Mouse (Mus musculus) hindbrain, postnatal 0 days (tissue): ENCODE measurements at regions not wholly inside any gene's neighbourhood (a gene's known extent, or its start where the extent isn't known, plus 50 kb on each side); places are given as distances from the start of the nearest gene placed in this dataset.

Experiments
- ATAC-seq: fragments of 200-750 bp; cut with Nextera tagmentation; 2 replicates; pipeline ENCODE4 v1.8.0; 2017; ENCODE audit warnings: mild to moderate bottlenecking, moderate TSS enrichment, moderate library complexity
- DNase-seq: peaks from one replicate; pipeline ENCODE4 v3.0.0-alpha.2; 2015; ENCODE audit warnings: low spot score
- H3K27ac ChIP-seq: fragments of 300-500 bp; sonication (generic); 2 replicates; pipeline ENCODE4 v1.5.1; 2014; ENCODE audit warnings: mild to moderate bottlenecking
- H3K27me3 ChIP-seq: fragments of 300-500 bp; sonication (generic); 2 replicates; pipeline ENCODE4 v1.6.1; 2014; ENCODE audit warnings: low read length, mixed read lengths; ENCODE audit not compliant: insufficient read depth
- H3K36me3 ChIP-seq: fragments of 300-500 bp; sonication (generic); 2 replicates; pipeline ENCODE4 v1.6.1; 2014; ENCODE audit warnings: low read length, mixed read lengths; ENCODE audit not compliant: insufficient read depth
- H3K4me1 ChIP-seq: fragments of 300-500 bp; sonication (generic); 2 replicates; pipeline ENCODE4 v1.6.1; 2014; ENCODE audit warnings: antibody characterized with exemption, low read length, mixed read lengths; ENCODE audit not compliant: insufficient read depth
- H3K4me2 ChIP-seq: fragments of 300-500 bp; sonication (generic); 2 replicates; pipeline ENCODE4 v1.6.1; 2014; ENCODE audit warnings: low read depth, mild to moderate bottlenecking, low read length, moderate library complexity, mixed read lengths
- H3K4me3 ChIP-seq: fragments of 300-500 bp; sonication (generic); 2 replicates; pipeline ENCODE4 v1.5.1; 2014; ENCODE audit warnings: low read length
- H3K9ac ChIP-seq: fragments of 300-500 bp; sonication (generic); replicated peaks from 2 replicates; pipeline ENCODE4 v1.6.1; 2014; ENCODE audit warnings: mild to moderate bottlenecking, low read length, moderate library complexity, mixed read lengths
- H3K9me3 ChIP-seq: fragments of 300-500 bp; sonication (generic); 2 replicates; pipeline ENCODE4 v1.6.1; 2016; ENCODE audit warnings: low read length, mixed read lengths
- CTCF ChIP-seq: IDR thresholded peaks from 2 replicates; pipeline ENCODE4 v1.5.1; 2016; ENCODE audit warnings: antibody characterized with exemption, control low read depth, low read depth
- WGBS: fragments of 180-500 bp; shearing (Covaris S2); extraction: QIAGEN DNeasy Blood & Tissue Kit; methylation state at CpG from one replicate; pipeline ENCODE4 v1.1.7; 2014; 5-methylcytosine and 5-hydroxymethylcytosine counted together

DNA sequence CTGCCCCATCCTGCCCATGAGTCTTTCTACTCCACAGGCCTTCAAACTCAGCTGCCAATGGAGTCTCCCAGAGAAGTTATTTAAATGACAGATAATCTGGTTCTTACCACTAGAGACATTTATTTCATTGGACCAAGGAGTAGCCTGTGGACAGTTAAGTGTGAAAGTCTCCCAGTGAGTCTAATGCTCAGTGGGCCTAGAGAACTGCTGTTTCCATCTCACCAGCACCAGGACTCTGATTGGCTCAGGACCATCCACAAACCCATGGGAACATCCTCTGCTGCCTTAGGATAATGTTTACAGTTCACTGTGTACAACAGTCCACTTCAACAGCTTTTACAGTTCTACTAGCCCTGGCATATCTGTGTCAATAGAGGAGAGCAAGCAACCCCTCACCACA, 198.6 kb upstream of the Tle3 start:
- Histone ChIP-seq H3K9ac (no peak overlapping the region), H3K36me3 (no peaks in the 10 kb centered on the region), H3K4me3 (no peak overlapping the region), H3K27ac (no peak overlapping the region), H3K9me3 (no peaks in the 10 kb centered on the region), H3K4me1 (no peaks in the 10 kb centered on the region), H3K27me3 (no peaks in the 10 kb centered on the region), H3K4me2 (no peak overlapping the region)
- ATAC-seq = no peak
- DNase-seq = no peak
- no peak for TF ChIP-seq CTCF

DNA sequence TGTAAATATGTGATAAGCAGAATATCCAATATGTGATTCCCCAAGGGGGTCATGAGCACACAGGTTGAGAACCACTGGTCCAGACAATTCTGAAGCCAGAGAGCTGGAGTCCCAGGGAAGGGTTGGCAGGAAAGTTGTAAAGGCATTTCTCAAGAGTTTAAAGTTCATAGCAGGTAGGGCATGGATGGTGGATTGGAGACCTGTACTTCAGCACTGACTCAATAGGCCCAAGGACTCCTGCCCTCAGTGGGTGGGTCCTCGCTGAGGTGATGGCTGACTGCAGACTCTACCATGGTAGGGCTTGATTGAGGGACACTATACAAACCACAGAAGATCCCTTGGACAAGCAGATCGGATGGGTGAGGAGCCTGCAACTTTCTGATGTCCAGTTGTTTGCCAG, 196.8 kb upstream of the Tle3 start:
- H3K9ac ChIP-seq = no peak overlapping the region
- H3K27me3 ChIP-seq = no peaks in the 10 kb centered on the region
- no peak overlapping the region for H3K27ac ChIP-seq
- no peaks in the 10 kb centered on the region for H3K9me3 ChIP-seq
- no peaks in the 10 kb centered on the region for H3K4me1 ChIP-seq
- H3K4me2 ChIP-seq = no peak overlapping the region
- no peak overlapping the region for H3K4me3 ChIP-seq
- ATAC-seq = no peak
- no peak for TF ChIP-seq CTCF
- H3K36me3 ChIP-seq = no peaks in the 10 kb centered on the region
- 94% methylated on average over 2 of the region's 2 CpGs for WGBS
- DNase-seq = no peak

DNA sequence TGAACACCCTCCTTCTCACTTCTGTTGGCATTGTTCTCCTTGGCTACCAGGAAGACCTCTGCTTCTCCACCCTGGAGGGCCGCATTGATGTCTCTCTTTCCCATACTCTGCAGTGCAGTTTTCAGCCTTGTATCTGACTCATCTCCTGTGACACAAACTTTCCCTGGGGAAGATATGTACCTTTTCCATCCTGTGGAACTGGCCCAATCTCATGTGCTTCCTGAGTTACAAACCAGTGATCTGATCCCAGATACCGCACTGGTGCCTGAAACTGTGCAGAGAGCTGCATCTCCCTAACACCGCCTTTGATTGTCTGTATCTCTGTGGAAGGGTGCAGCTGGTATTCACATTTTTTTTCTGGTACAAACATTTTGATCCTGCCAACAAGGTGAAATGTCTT, 195.3 kb upstream of the Tle3 start:
- Histone ChIP-seq H3K27ac (no peak overlapping the region), H3K9ac (no peak overlapping the region), H3K27me3 (no peaks in the 10 kb centered on the region), H3K4me3 (no peak overlapping the region), H3K4me2 (no peak overlapping the region), H3K36me3 (no peaks in the 10 kb centered on the region), H3K4me1 (no peaks in the 10 kb centered on the region), H3K9me3 (no peaks in the 10 kb centered on the region)
- 96% methylated on average over 3 of the region's 3 CpGs for WGBS
- TF ChIP-seq CTCF = no peak
- DNase-seq (no peak), ATAC-seq (no peak)

DNA sequence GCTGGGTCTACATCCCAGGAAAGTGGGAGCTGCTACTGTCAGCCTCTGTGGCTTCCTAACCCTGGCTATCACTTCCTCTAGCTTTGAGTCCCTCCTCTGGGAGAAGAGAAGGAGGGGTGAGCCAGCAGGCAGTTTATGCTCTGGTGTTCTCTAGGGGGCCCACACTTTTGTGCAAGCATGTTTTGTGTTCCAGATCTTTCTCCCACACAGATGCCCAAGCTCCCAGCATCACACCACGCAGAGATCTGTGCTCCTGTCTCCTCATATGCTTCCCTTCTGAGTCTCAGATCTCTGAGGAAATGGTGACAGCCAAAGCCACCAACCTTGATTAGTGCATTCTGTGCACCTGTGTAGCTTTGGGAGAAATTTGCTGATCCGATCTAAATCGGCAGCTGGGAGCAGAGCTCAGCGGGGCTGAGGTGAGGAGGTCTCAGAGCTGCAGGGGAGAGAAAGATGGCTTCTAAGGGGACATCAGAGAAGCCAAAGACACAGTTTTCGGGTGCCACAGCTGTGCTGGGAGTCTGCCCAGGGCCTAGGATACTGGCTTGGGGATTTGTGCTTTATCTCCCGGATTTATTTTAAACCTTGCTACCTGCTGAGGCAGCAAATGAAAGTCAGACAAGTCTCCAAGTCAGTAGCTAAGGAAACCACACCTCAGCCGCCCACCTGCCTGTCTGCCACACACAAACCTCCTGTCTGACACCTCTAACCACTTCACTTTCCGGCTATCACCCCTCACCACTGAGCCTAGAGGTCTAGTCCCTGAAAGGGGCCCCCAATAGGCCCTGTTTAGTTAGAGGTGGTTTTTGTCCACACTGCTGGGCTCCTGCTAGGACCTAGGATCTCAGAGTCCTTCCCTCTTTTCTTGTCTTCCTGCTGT, 185.4 kb upstream of the Tle3 start:
- 62% methylated on average over 8 of the region's 8 CpGs for WGBS
- no peak overlapping the region for H3K4me3 ChIP-seq
- DNase-seq (no peak), ATAC-seq (no peak)
- no peaks in the 10 kb centered on the region for H3K27me3 ChIP-seq
- H3K4me2 ChIP-seq = no peak overlapping the region
- no peak overlapping the region for H3K9ac ChIP-seq
- peaks cover 4% of the 10 kb centered on the region; the same call in 1 of the 2 replicates for H3K9me3 ChIP-seq
- no peak overlapping the region for H3K27ac ChIP-seq
- H3K4me1 ChIP-seq = no peaks in the 10 kb centered on the region
- no peak for TF ChIP-seq CTCF
- no peaks in the 10 kb centered on the region for H3K36me3 ChIP-seq

DNA sequence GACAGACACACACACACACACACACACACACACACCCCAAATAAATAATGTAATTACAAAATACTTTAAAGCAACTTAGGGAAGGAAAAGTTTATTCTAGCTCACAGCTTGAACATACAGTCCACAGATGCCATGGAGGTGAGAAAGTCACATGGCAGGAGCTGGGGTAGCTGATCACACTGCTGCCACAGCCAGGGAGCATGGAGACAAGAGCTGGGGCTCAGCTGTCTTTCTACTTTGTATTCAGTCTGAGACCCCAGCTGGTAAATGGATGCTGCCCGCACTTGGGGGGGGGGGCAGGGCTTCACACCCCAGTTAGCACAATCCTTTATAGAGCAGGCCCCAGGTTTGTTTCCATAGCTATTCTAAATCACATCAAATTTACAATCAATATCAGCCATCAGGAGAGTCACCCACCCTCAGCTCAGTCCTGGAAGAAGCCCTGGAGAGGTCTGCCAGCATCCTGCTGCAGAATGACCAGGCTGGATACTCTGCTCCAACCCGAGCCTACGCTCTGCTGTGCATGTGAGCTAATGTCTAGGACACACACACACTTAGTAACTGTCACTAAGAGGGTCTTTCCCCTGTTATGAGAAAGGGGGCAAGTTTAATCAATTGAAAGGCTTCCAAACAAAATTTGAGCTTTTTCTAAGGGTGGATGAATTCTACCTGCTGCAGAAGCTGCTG, 184.3 kb upstream of the Tle3 start:
- WGBS = 46% methylated on average over 3 of the region's 3 CpGs
- Histone ChIP-seq H3K4me3 (no peak overlapping the region), H3K4me2 (no peak overlapping the region), H3K36me3 (no peaks in the 10 kb centered on the region), H3K9me3 (peaks cover 4% of the 10 kb centered on the region; the same call in 1 of the 2 replicates), H3K9ac (no peak overlapping the region), H3K27ac (no peak overlapping the region), H3K4me1 (no peaks in the 10 kb centered on the region), H3K27me3 (no peaks in the 10 kb centered on the region)
- DNase-seq (no peak), ATAC-seq (no peak)
- TF ChIP-seq CTCF = no peak

DNA sequence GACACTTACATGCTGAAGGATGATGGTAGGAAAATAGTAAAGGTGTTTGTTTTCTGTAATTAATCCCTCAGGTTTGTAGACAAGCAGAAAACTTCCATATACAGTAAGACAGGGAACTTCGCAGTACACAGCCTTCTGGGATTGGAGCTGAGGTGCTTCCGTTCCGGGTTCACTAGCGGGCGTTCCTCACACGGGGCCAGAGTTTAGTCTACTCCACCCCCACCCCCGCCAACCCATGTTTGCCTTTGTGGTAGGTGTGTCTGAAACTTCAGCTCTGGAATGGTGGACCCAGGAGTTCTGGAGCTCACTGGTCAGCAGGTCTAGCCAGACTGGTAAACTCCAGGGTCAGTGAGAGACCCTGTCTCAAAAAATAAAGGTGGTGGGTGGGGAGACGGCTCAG, 182.9 kb upstream of the Tle3 start:
- Histone ChIP-seq H3K9ac (no peak overlapping the region), H3K4me3 (no peak overlapping the region)
- no peak for TF ChIP-seq CTCF

DNA sequence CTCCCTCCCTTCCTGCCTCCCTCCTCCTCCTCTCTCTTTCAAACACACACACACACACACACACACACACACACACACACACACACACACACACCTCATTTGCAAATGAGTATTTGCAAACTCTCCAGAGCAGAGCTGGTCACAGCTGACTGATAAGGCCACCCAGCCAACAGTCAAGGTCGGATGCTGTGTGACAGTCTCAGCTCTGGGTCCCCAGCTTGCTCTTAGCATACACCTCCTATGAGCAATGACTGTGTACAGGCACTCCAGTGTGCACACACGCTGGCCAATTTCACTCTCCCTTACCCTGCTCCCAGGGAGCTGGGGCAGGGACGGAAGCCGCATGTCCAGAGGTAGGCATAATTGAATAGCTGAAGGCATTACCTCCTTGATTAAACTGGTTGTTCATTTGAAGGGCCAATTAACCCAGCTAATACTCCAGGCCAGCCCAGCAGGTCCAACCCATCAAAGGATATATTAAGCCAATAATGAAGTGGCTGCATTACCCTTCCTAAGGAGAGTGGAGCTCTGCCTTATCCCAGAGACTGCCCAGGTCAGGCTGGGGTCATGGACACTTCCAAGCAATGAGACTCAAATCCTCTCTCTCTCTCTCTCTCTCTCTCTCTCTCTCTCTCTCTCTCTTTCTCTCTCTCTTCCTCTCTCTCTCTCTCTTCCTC, 173.0 kb upstream of the Tle3 start:
- H3K27ac ChIP-seq = no peak overlapping the region
- no peak overlapping the region for H3K4me3 ChIP-seq
- no peak overlapping the region for H3K9ac ChIP-seq
- DNase-seq = no peak
- no peaks in the 10 kb centered on the region for H3K36me3 ChIP-seq
- H3K4me2 ChIP-seq = no peak overlapping the region
- ATAC-seq = no peak
- H3K27me3 ChIP-seq = no peaks in the 10 kb centered on the region
- TF ChIP-seq CTCF = no peak
- H3K4me1 ChIP-seq = no peaks in the 10 kb centered on the region
- 42% methylated on average over 4 of the region's 4 CpGs for WGBS
- H3K9me3 ChIP-seq = no peaks in the 10 kb centered on the region

More for the DNA sequence above, 182.9 kb upstream of the Tle3 start:
- Histone ChIP-seq H3K4me2 (no peak overlapping the region), H3K27me3 (no peaks in the 10 kb centered on the region), H3K36me3 (no peaks in the 10 kb centered on the region), H3K27ac (no peak overlapping the region), H3K9me3 (peaks cover 4% of the 10 kb centered on the region; the same call in 1 of the 2 replicates), H3K4me1 (no peaks in the 10 kb centered on the region)
- 92% methylated on average over 8 of the region's 8 CpGs for WGBS
- ATAC-seq = no peak
- DNase-seq = no peak
